Mouse (Mus musculus): ENCODE measurements around the gene Pla2g4e. TPM values are rescaled to one million over a fixed set of nuclear protein-coding genes. Genes with fewer than 3 reads are reported as not detected.
A peak's percentile ranks its signal among the peaks of the same experiment; 100 is the strongest.
"Not testable (repeated sequence)": the region's sequence is repeated elsewhere in the genome, so short reads cannot be mapped to it uniquely, and the experiment has no call there.

Gene Pla2g4e
- polyA plus RNA-seq, 1 experiment from 2014 or later: 5.8 TPM

GRCm38 (mm10) chr2:120245421-120246016, 384 bp upstream of the Pla2g4e start:
- Histone ChIP-seq H3K36me3 (ENCODE audit: control insufficient read depth, insufficient read depth, low read length) (no peaks in the 10 kb centered on the region), H3K27ac (replicated peaks) (no peak overlapping the region), H3K4me3 (ENCODE audit: low read depth, low read length) (peak overlapping the region; percentile 27), H3K9me3 (ENCODE audit: control insufficient read depth, low read length) (no peaks in the 10 kb centered on the region), H3K27me3 (ENCODE audit: control insufficient read depth, insufficient read depth, low read length) (no peaks in the 10 kb centered on the region), H3K4me2 (replicated peaks; ENCODE audit: low read depth) (peak overlapping the region; percentile 59), H3K4me1 (replicated peaks; ENCODE audit: control insufficient read depth, insufficient read depth) (no peaks in the 10 kb centered on the region), H3K9ac (ENCODE audit: low read length) (no peak overlapping the region)
- ATAC-seq (ENCODE audit: low FRiP score, low TSS enrichment) (no peak; the same call in 1 of the 2 replicates), DNase-seq (ENCODE audit: low spot score) (peak; percentile 27)
- TF ChIP-seq EP300 (optimal IDR thresholded peaks at IDR 0.05) (no peak), CTCF (IDR thresholded peaks at IDR 0.05; ENCODE audit: low read depth) (peak; percentile 61)
- WGBS: 10% methylated on average over 9 of the region's 9 CpGs

GRCm38 (mm10) chr2:120243995-120244394, 1.1 kb downstream of the Pla2g4e start:
- Histone ChIP-seq H3K36me3 (ENCODE audit: control insufficient read depth, insufficient read depth, low read length) (no peaks in the 10 kb centered on the region), H3K9ac (ENCODE audit: low read length) (no peak overlapping the region), H3K4me1 (replicated peaks; ENCODE audit: control insufficient read depth, insufficient read depth) (no peaks in the 10 kb centered on the region), H3K4me3 (ENCODE audit: low read depth, low read length) (no peak overlapping the region), H3K27ac (replicated peaks) (no peak overlapping the region), H3K4me2 (replicated peaks; ENCODE audit: low read depth) (no peak overlapping the region), H3K27me3 (ENCODE audit: control insufficient read depth, insufficient read depth, low read length) (no peaks in the 10 kb centered on the region), H3K9me3 (ENCODE audit: control insufficient read depth, low read length) (no peaks in the 10 kb centered on the region)
- TF ChIP-seq EP300 (optimal IDR thresholded peaks at IDR 0.05) (no peak), CTCF (IDR thresholded peaks at IDR 0.05; ENCODE audit: low read depth) (no peak)
- WGBS: 85% methylated on average over 2 of the region's 2 CpGs
- ATAC-seq (ENCODE audit: low FRiP score, low TSS enrichment) (no peak), DNase-seq (ENCODE audit: low spot score) (no peak)

GRCm38 (mm10) chr2:120242791-120243467, 2.2 kb downstream of the Pla2g4e start:
- H3K9me3 ChIP-seq (ENCODE audit: control insufficient read depth, low read length): no peaks in the 10 kb centered on the region
- no peaks in the 10 kb centered on the region for H3K4me1 ChIP-seq (replicated peaks; ENCODE audit: control insufficient read depth, insufficient read depth)
- no peak for TF ChIP-seq CTCF (IDR thresholded peaks at IDR 0.05; ENCODE audit: low read depth)
- ATAC-seq (ENCODE audit: low FRiP score, low TSS enrichment): no peak
- no peak for DNase-seq (ENCODE audit: low spot score)
- H3K9ac ChIP-seq (ENCODE audit: low read length): no peak overlapping the region
- WGBS: 61% methylated on average over 5 of the region's 5 CpGs
- H3K27ac ChIP-seq (replicated peaks): no peak overlapping the region
- no peak overlapping the region for H3K4me3 ChIP-seq (ENCODE audit: low read depth, low read length)
- no peaks in the 10 kb centered on the region for H3K27me3 ChIP-seq (ENCODE audit: control insufficient read depth, insufficient read depth, low read length)
- no peak overlapping the region for H3K4me2 ChIP-seq (replicated peaks; ENCODE audit: low read depth)
- H3K36me3 ChIP-seq (ENCODE audit: control insufficient read depth, insufficient read depth, low read length): no peaks in the 10 kb centered on the region

GRCm38 (mm10) chr2:120238733-120239132, 6.4 kb downstream of the Pla2g4e start:
- not testable (repeated sequence) for H3K36me3 ChIP-seq (ENCODE audit: control insufficient read depth, insufficient read depth, low read length); H3K27me3 ChIP-seq (ENCODE audit: control insufficient read depth, insufficient read depth, low read length); H3K4me3 ChIP-seq (ENCODE audit: low read depth, low read length); H3K4me1 ChIP-seq (replicated peaks; ENCODE audit: control insufficient read depth, insufficient read depth); DNase-seq (ENCODE audit: low spot score); H3K9ac ChIP-seq (ENCODE audit: low read length); H3K9me3 ChIP-seq (ENCODE audit: control insufficient read depth, low read length); H3K4me2 ChIP-seq (replicated peaks; ENCODE audit: low read depth); ATAC-seq (ENCODE audit: low FRiP score, low TSS enrichment); H3K27ac ChIP-seq (replicated peaks)
- 87% methylated on average over 7 of the region's 9 CpGs for WGBS

GRCm38 (mm10) chr2:120237784-120238183, 7.4 kb downstream of the Pla2g4e start:
- no peaks in the 10 kb centered on the region for H3K27me3 ChIP-seq (ENCODE audit: control insufficient read depth, insufficient read depth, low read length)
- TF ChIP-seq CTCF (IDR thresholded peaks at IDR 0.05; ENCODE audit: low read depth): no peak
- no peak for TF ChIP-seq EP300 (optimal IDR thresholded peaks at IDR 0.05)
- DNase-seq (ENCODE audit: low spot score): no peak
- no peak overlapping the region for H3K4me3 ChIP-seq (ENCODE audit: low read depth, low read length)
- H3K4me1 ChIP-seq (replicated peaks; ENCODE audit: control insufficient read depth, insufficient read depth): no peaks in the 10 kb centered on the region
- no peak for ATAC-seq (ENCODE audit: low FRiP score, low TSS enrichment)
- H3K9me3 ChIP-seq (ENCODE audit: control insufficient read depth, low read length): no peaks in the 10 kb centered on the region
- no peaks in the 10 kb centered on the region for H3K36me3 ChIP-seq (ENCODE audit: control insufficient read depth, insufficient read depth, low read length)
- 64% methylated on average over 5 of the region's 5 CpGs for WGBS
- H3K9ac ChIP-seq (ENCODE audit: low read length): no peak overlapping the region
- H3K4me2 ChIP-seq (replicated peaks; ENCODE audit: low read depth): no peak overlapping the region
- no peak overlapping the region for H3K27ac ChIP-seq (replicated peaks)

- no peak overlapping the region for H3K4me2 ChIP-seq (replicated peaks; ENCODE audit: low read depth)
- no peak overlapping the region for H3K4me3 ChIP-seq (ENCODE audit: low read depth, low read length)
- ATAC-seq (ENCODE audit: low FRiP score, low TSS enrichment) (no peak), DNase-seq (ENCODE audit: low spot score) (no peak)
- TF ChIP-seq EP300 (optimal IDR thresholded peaks at IDR 0.05): no peak
- 79% methylated on average over 3 of the region's 3 CpGs for WGBS
- H3K27me3 ChIP-seq (ENCODE audit: control insufficient read depth, insufficient read depth, low read length): no peaks in the 10 kb centered on the region
- no peaks in the 10 kb centered on the region for H3K9me3 ChIP-seq (ENCODE audit: control insufficient read depth, low read length)
- H3K27ac ChIP-seq (replicated peaks): no peak overlapping the region
- no peaks in the 10 kb centered on the region for H3K36me3 ChIP-seq (ENCODE audit: control insufficient read depth, insufficient read depth, low read length)
- H3K9ac ChIP-seq (ENCODE audit: low read length): no peak overlapping the region
- no peaks in the 10 kb centered on the region for H3K4me1 ChIP-seq (replicated peaks; ENCODE audit: control insufficient read depth, insufficient read depth)
Measured at GRCm38 (mm10) chr2:120235947-120236640, 9.0 kb downstream of the Pla2g4e start.
